Mouse (Mus musculus): ENCODE results near the gene Brip1. TPM values are rescaled to one million over a fixed set of nuclear protein-coding genes. Genes with fewer than 3 reads are reported as not detected.

Gene Brip1
- polyA plus RNA-seq, 1 experiment from 2014 or later: 1.4 TPM

GRCm38 (mm10) chr11:86010458-86010857 lies 190.5 kb downstream of the Brip1 start:
- H3K4me2 ChIP-seq: no peak overlapping the region
- no peak overlapping the region for H3K4me3 ChIP-seq
- H3K27ac ChIP-seq (replicated peaks): no peak overlapping the region
- no peaks in the 10 kb centered on the region for H3K36me3 ChIP-seq
- 88% methylated on average over 4 of the region's 4 CpGs for WGBS
- no peak for ATAC-seq (ENCODE audit: low read depth)
- H3K9me3 ChIP-seq: no peaks in the 10 kb centered on the region
- no peak overlapping the region for H3K9ac ChIP-seq
- no peaks in the 10 kb centered on the region for H3K4me1 ChIP-seq (replicated peaks)
- peaks cover 5% of the 10 kb centered on the region; the same call in 1 of the 2 replicates for H3K27me3 ChIP-seq

GRCm38 (mm10) chr11:86008211-86008905 lies 192.6 kb downstream of the Brip1 start:
- WGBS: 72% methylated on average over 10 of the region's 10 CpGs
- H3K4me2 ChIP-seq: no peak overlapping the region
- H3K27me3 ChIP-seq: peaks cover 7% of the 10 kb centered on the region; the same call in 1 of the 2 replicates
- no peak overlapping the region for H3K27ac ChIP-seq (replicated peaks)
- H3K4me1 ChIP-seq (replicated peaks): no peaks in the 10 kb centered on the region
- ATAC-seq (ENCODE audit: low read depth): no peak
- no peaks in the 10 kb centered on the region for H3K9me3 ChIP-seq
- H3K36me3 ChIP-seq: no peaks in the 10 kb centered on the region
- no peak overlapping the region for H3K4me3 ChIP-seq
- H3K9ac ChIP-seq: no peak overlapping the region

Other genes with a start within 250 kb of the Brip1 start
- gene Ints2, start 56.4 kb upstream of the Brip1 start, polyA plus RNA-seq (2015; fragmentation: Nextera tagmentation; extraction: Ambion mirVana): 18.6 and 28.2 TPM in 2 replicates
- gene Med13, start 156.4 kb upstream of the Brip1 start, polyA plus RNA-seq (2015; fragmentation: Nextera tagmentation; extraction: Ambion mirVana): 8.2 and 8.9 TPM in 2 replicates